Mouse (Mus musculus): ENCODE results near the gene Ythdc1.

Gene Ythdc1

GRCm38 (mm10) chr5:86851658-86852057, 47.6 kb downstream of the Ythdc1 start:
- no peak for TF ChIP-seq GATA4 (IDR thresholded peaks at IDR 0.05; ENCODE audit: insufficient replicate concordance, low read length)

GRCm38 (mm10) chr5:86857682-86858081, 53.7 kb downstream of the Ythdc1 start:
- TF ChIP-seq GATA4 (IDR thresholded peaks at IDR 0.05; ENCODE audit: insufficient replicate concordance, low read length): no peak

- TF ChIP-seq GATA4 (IDR thresholded peaks at IDR 0.05; ENCODE audit: insufficient replicate concordance, low read length): no peak
Observed at GRCm38 (mm10) chr5:86858336-86858735, 54.3 kb downstream of the Ythdc1 start.

GRCm38 (mm10) chr5:86871877-86872276, 67.9 kb downstream of the Ythdc1 start:
- TF ChIP-seq GATA4 (IDR thresholded peaks at IDR 0.05; ENCODE audit: insufficient replicate concordance, low read length): no peak

Measured in liver, adult (tissue).